Mouse (Mus musculus) liver, embryonic 15.5 days (tissue): ENCODE measurements at regions not wholly inside any gene's neighbourhood (a gene's known extent, or its start where the extent isn't known, plus 50 kb on each side); places are given as distances from the start of the nearest gene placed in this dataset.

Source experiments
- ATAC-seq: fragments of 200-750 bp; cut with Nextera tagmentation; 2 replicates; pipeline ENCODE4 v1.8.0; 2017; ENCODE audit warnings: moderate number of reproducible peaks, mild to moderate bottlenecking, moderate library complexity; ENCODE audit not compliant: insufficient read depth
- H3K27ac ChIP-seq: fragments of 300-500 bp; sonication (generic); replicated peaks from 2 replicates; pipeline ENCODE4 v1.5.1; 2015; ENCODE audit warnings: mild to moderate bottlenecking, inconsistent platforms
- H3K27me3 ChIP-seq: fragments of 300-500 bp; sonication (generic); 2 replicates; pipeline ENCODE4 v1.6.1; 2015; ENCODE audit warnings: mild to moderate bottlenecking, inconsistent platforms
- H3K36me3 ChIP-seq: fragments of 300-500 bp; sonication (generic); replicated peaks from 2 replicates; pipeline ENCODE4 v1.6.1; 2015; ENCODE audit warnings: moderate library complexity, mild to moderate bottlenecking, inconsistent platforms
- H3K4me1 ChIP-seq: fragments of 300-500 bp; sonication (generic); replicated peaks from 2 replicates; pipeline ENCODE4 v1.6.1; 2015; ENCODE audit warnings: inconsistent platforms
- H3K4me2 ChIP-seq: fragments of 300-500 bp; sonication (generic); 2 replicates; pipeline ENCODE4 v1.6.1; 2015; ENCODE audit warnings: moderate library complexity, mild to moderate bottlenecking, inconsistent platforms
- H3K4me3 ChIP-seq: fragments of 300-500 bp; sonication (generic); replicated peaks from 2 replicates; pipeline ENCODE4 v1.5.1; 2015; ENCODE audit warnings: mild to moderate bottlenecking, inconsistent platforms
- H3K9ac ChIP-seq: fragments of 300-500 bp; sonication (generic); 2 replicates; pipeline ENCODE4 v1.6.1; 2015; ENCODE audit warnings: moderate library complexity, mild to moderate bottlenecking, inconsistent platforms
- H3K9me3 ChIP-seq: fragments of 300-500 bp; sonication (generic); replicated peaks from 2 replicates; pipeline ENCODE4 v1.6.1; 2016; ENCODE audit warnings: inconsistent platforms
- WGBS: fragments of 180-500 bp; shearing (Covaris S2); methylation state at CpG from one replicate; pipeline ENCODE4 v1.1.7; 2015; ENCODE audit warnings: mixed read lengths; ENCODE audit not compliant: insufficient replicate concordance; 5-methylcytosine and 5-hydroxymethylcytosine counted together

DNA sequence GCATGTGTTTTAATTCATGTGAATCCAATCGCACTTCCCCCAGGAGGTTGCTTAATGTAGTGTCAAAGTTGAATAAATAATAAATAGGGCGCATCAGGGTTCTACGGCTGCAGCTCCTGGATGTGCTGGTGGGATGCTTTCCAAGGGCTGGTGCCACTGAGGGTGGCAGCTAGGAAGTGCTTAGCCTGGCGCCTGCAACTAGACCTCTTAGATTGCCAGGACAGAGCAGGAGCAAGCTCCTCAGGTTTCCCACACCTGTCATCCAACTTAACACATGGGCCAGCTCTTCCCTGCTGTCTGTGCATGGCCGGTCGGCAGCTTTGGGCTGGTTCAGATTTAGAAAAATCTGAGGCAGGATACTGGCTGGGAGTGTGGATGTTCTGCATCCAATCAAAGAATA lies 282.6 kb upstream of the Fam19a5 start:
- no peak overlapping the region for H3K4me3 ChIP-seq
- H3K9ac ChIP-seq = no peak overlapping the region
- no peaks in the 10 kb centered on the region for H3K4me1 ChIP-seq
- H3K4me2 ChIP-seq = no peak overlapping the region
- no peaks in the 10 kb centered on the region for H3K9me3 ChIP-seq
- ATAC-seq = no peak
- H3K27ac ChIP-seq = no peak overlapping the region
- H3K27me3 ChIP-seq = no peaks in the 10 kb centered on the region
- no peaks in the 10 kb centered on the region for H3K36me3 ChIP-seq
- 64% methylated on average over 6 of the region's 6 CpGs for WGBS

DNA sequence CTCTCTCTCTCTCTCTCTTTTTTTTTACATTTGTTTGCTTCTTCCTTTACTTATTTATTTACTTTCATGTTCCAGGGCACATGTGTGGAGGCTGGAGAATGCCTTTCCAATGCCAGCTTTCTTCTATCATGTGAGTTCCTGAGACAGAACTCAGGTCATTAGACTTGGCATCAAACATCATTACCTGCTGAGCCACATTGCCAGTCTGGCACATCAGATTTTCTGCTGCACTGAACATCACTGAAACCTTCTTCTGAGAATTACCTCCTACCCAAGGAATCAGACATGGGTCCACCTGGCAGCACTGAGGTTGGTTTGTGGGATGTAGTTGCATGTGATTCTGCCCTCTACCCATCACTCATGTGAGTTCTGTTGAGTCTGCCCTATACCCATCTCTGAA lies 279.2 kb upstream of the Fam19a5 start:
- no peak overlapping the region for H3K9ac ChIP-seq
- no peaks in the 10 kb centered on the region for H3K9me3 ChIP-seq
- no peak overlapping the region for H3K4me3 ChIP-seq
- H3K36me3 ChIP-seq = no peaks in the 10 kb centered on the region
- no peak overlapping the region for H3K4me2 ChIP-seq
- no peaks in the 10 kb centered on the region for H3K4me1 ChIP-seq
- no peak overlapping the region for H3K27ac ChIP-seq
- ATAC-seq = no peak
- H3K27me3 ChIP-seq = no peaks in the 10 kb centered on the region

DNA sequence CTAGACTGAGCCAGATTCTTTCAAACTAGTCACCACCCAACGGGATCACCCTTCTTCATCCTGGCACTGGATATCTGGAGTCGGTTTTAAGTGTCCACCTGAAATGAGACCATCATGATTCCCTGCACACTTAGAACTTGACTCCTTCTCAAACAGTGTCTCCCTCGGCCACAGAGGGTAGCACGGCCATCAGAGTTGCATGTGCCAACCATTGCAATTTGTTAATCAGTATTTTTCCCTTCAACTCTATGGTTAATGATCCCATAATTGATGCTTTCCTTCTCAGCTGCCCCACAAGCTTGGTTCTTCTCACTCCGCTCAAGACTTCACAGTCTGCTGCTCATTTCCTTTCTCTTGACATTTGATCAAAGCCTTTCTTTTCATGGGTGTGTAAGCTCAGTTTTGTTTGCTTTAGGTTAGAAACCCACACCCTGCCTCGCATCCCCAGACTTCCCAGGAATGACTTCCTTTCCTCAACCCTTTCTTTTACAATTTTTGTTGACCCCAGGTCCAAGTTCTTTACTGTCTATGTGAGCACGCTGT lies 253.0 kb upstream of the Fam19a5 start:
- WGBS = 50% methylated on average over 7 of the region's 7 CpGs

DNA sequence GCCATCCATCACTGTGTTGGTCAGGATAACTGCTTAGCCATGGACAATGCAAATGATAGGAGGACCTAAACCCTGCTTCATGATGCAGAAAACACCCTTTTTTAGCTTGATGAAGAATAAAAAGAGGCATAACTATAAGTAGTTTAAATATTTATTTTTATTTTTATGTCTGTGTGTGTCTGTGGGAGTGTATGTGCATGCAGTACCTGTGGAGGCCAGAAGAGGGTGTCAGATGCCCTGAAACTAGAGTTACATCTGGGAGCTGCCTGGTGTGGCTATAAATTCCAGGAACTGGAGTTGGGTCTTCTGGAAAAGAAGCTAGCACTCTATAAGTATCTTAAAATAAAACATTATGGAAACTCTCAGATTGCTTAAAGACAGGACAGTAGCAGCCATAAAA lies 224.2 kb upstream of the Fam19a5 start:
- Histone ChIP-seq H3K4me1 (no peaks in the 10 kb centered on the region), H3K4me2 (no peak overlapping the region), H3K27ac (no peak overlapping the region), H3K9ac (no peak overlapping the region), H3K27me3 (no peaks in the 10 kb centered on the region), H3K36me3 (no peaks in the 10 kb centered on the region), H3K9me3 (no peaks in the 10 kb centered on the region), H3K4me3 (no peak overlapping the region)
- ATAC-seq = no peak

More for the DNA sequence above, 253.0 kb upstream of the Fam19a5 start:
- no peak overlapping the region for H3K9ac ChIP-seq
- no peaks in the 10 kb centered on the region for H3K27me3 ChIP-seq
- no peak overlapping the region for H3K27ac ChIP-seq
- no peak overlapping the region for H3K4me2 ChIP-seq
- H3K9me3 ChIP-seq = no peaks in the 10 kb centered on the region
- H3K4me3 ChIP-seq = no peak overlapping the region
- no peak for ATAC-seq
- H3K36me3 ChIP-seq = no peaks in the 10 kb centered on the region
- no peaks in the 10 kb centered on the region for H3K4me1 ChIP-seq

DNA sequence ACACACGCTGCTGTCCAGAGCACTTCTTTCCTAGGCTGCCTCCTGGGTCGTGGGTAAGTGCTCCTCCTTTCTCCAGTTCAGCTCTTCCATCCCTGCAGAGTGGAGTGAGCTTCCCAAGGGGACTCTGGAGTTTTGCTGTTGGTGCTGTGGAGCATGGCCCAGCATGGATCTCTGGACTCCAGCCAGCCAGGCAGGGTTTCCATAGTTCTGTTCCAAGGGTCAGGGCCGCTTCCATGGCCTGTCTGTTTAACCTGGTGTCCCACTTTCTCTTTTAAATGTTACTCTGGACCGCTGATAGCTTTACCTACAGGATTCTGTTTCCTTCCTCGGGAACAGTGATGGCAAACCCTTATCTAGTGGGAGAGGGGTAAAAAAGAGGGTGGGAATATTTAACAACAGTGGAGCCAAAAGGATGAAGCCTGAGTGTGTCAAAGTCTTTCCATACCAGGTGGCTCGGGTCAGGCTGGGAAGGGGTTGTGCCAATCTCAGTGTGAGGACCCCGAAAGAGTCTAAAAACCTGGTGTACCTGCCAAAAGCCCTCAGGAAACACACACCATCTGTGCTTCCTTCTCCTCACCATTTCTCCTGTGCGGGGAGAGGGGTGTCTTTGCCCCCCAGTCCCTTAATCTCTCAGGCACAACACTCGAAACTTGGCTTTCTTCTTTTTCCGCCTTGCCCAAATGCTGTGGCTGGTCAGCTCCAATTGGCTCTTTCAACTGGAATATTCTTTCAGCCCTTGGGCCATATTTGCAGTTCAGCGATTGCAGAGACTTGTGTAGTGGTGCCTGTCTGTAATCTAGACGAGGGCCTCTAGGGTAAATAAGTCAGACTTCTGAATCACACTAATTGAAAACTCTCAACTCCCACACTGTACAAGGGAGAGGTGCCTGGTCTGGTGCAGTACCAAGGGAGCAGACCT lies 222.8 kb upstream of the Fam19a5 start:
- H3K9me3 ChIP-seq = no peaks in the 10 kb centered on the region
- no peaks in the 10 kb centered on the region for H3K27me3 ChIP-seq
- H3K4me2 ChIP-seq = no peak overlapping the region
- H3K36me3 ChIP-seq = no peaks in the 10 kb centered on the region
- ATAC-seq = no peak
- H3K4me1 ChIP-seq = no peaks in the 10 kb centered on the region
- H3K9ac ChIP-seq = no peak overlapping the region
- H3K27ac ChIP-seq = no peak overlapping the region
- no peak overlapping the region for H3K4me3 ChIP-seq
- 49% methylated on average over 12 of the region's 12 CpGs for WGBS

DNA sequence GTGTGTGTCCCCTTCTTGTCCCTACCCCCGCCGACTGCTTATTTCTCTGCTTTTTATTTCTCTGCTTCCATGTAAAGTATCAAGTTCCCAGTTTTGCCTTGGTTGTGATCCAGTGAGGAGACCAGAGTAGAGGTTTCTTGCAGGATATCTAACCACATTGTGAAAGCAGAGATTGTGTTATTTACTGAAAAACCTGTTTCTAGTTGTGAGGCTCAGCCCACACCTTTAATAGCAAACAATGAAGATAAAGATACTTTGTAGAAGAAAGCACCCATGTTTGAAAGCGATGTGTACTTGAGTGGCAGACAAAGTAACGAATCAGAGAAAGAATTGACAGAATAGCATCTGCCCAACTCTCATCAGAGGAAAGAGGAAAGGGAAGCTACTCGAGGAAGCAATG lies 218.7 kb upstream of the Fam19a5 start:
- H3K36me3 ChIP-seq = no peaks in the 10 kb centered on the region
- no peaks in the 10 kb centered on the region for H3K27me3 ChIP-seq
- no peak for ATAC-seq
- WGBS = 47% methylated on average over 5 of the region's 5 CpGs
- no peak overlapping the region for H3K9ac ChIP-seq
- no peak overlapping the region for H3K27ac ChIP-seq
- H3K4me2 ChIP-seq = no peak overlapping the region
- H3K9me3 ChIP-seq = no peaks in the 10 kb centered on the region
- no peak overlapping the region for H3K4me3 ChIP-seq
- H3K4me1 ChIP-seq = no peaks in the 10 kb centered on the region

DNA sequence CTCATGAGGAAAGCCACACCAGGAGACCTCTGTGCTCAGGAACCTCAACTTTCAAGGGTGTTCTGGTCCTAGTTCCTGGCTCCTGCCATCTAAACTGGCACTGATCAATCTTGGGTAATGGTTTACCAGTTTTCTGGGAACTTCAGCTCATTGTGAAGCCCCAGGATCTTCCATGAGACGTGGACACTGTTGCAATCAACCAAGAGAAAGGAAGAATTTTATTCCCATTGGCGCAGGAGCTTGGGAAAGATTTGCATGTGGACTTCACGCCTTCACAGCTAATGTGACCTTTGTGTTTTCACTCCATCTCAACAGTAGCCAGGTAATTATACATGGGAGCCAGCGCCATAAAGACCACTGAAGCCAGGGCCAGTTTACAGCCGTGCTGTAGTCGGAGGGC lies 217.8 kb upstream of the Fam19a5 start:
- Histone ChIP-seq H3K36me3 (no peaks in the 10 kb centered on the region), H3K9me3 (no peaks in the 10 kb centered on the region), H3K4me3 (no peak overlapping the region), H3K9ac (no peak overlapping the region), H3K4me1 (no peaks in the 10 kb centered on the region), H3K27me3 (no peaks in the 10 kb centered on the region), H3K4me2 (no peak overlapping the region), H3K27ac (no peak overlapping the region)
- no peak for ATAC-seq
- WGBS = 58% methylated on average over 6 of the region's 6 CpGs

DNA sequence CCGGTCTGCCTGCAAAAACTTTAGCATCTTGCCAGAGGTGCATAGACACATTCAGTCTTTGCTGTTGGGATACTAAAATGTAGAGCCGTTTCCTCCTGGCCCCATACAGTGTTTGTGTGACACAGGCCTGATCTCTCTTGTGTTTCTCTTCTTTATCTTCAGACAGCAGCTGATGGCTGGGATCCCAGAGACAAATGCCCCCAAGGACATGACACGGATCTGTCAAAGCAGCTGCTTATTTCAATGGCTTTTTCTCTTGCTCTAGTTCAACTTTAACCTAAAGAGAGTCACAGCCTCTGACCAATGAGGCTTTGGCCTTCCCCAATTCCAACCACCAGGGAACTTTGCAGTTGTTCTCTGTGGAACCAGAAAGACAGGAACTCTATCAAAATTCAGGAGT lies 211.7 kb upstream of the Fam19a5 start:
- Histone ChIP-seq H3K9ac (no peak overlapping the region), H3K36me3 (no peaks in the 10 kb centered on the region), H3K4me2 (no peak overlapping the region), H3K9me3 (no peaks in the 10 kb centered on the region), H3K27me3 (no peaks in the 10 kb centered on the region), H3K27ac (no peak overlapping the region), H3K4me3 (no peak overlapping the region), H3K4me1 (no peaks in the 10 kb centered on the region)
- 49% methylated on average over 3 of the region's 3 CpGs for WGBS
- ATAC-seq = no peak

DNA sequence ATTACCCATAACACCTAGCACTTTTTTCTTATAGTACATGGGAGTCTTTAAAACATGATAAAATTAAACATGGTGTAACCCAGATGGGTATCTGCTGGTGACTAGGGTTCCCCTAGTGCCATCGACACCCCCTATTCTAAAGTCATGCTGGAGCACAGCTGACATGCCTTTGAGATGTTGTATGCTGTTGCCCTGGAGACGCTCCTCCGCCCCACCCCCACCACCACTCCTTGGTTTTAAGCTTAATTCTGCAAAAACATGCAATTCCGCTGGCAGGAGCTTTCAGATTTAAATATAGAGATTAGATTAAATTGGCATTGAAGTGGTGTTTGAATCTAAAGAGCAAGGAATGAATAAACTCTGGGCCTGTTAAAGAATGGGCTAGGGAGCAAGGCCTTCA lies 210.6 kb upstream of the Fam19a5 start:
- Histone ChIP-seq H3K9me3 (no peaks in the 10 kb centered on the region), H3K27me3 (no peaks in the 10 kb centered on the region), H3K9ac (no peak overlapping the region), H3K36me3 (no peaks in the 10 kb centered on the region), H3K4me1 (no peaks in the 10 kb centered on the region), H3K27ac (no peak overlapping the region), H3K4me3 (no peak overlapping the region), H3K4me2 (no peak overlapping the region)
- WGBS = 59% methylated on average over 4 of the region's 4 CpGs
- no peak for ATAC-seq

DNA sequence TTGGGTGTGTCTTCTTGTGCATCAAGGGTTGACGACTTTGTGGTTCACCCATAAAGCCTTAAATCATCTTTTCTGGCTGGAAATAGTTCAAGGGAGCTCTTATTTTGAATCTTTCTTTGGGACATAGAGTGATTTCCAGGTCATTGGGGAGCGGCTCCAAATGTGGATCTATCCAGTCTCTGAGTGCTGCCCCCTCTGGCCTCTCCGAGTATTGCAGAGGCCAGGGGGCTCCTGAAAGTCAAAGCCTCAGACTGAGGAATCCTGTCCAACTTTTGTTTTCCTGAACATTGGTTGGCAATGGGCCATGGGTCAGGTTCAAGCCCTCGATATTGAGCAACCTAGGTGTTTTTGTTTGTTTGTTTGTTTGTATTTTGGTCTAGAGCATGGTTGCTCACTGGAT lies 209.7 kb upstream of the Fam19a5 start:
- 46% methylated on average over 4 of the region's 4 CpGs for WGBS
- Histone ChIP-seq H3K4me3 (no peak overlapping the region), H3K4me1 (no peaks in the 10 kb centered on the region), H3K36me3 (no peaks in the 10 kb centered on the region), H3K9me3 (no peaks in the 10 kb centered on the region), H3K27me3 (no peaks in the 10 kb centered on the region), H3K9ac (no peak overlapping the region), H3K27ac (no peak overlapping the region), H3K4me2 (no peak overlapping the region)
- ATAC-seq = no peak

DNA sequence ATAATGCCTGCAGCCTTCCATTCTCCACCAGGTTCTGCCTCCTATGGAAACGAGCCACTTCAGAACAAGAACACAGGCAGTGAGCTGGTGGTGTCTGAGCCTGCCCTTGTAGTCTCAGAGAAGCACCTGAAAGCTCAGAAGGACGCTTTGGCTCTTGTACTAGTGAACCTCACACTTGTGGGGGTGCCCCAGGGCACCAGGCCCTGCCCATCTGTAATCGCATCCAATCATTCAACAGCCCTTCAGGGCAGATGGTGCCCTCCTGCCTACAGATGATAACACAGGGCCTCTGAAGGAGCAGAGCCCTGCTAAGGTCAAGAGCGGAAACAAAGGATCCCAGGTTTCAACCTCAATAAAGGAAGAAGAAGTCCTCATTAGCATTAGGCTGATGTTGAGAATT lies 208.8 kb upstream of the Fam19a5 start:
- Histone ChIP-seq H3K4me2 (no peak overlapping the region), H3K27me3 (no peaks in the 10 kb centered on the region), H3K4me1 (no peaks in the 10 kb centered on the region), H3K36me3 (no peaks in the 10 kb centered on the region), H3K27ac (no peak overlapping the region), H3K9ac (no peak overlapping the region), H3K9me3 (no peaks in the 10 kb centered on the region), H3K4me3 (no peak overlapping the region)
- ATAC-seq = no peak
- 60% methylated on average over 4 of the region's 4 CpGs for WGBS

DNA sequence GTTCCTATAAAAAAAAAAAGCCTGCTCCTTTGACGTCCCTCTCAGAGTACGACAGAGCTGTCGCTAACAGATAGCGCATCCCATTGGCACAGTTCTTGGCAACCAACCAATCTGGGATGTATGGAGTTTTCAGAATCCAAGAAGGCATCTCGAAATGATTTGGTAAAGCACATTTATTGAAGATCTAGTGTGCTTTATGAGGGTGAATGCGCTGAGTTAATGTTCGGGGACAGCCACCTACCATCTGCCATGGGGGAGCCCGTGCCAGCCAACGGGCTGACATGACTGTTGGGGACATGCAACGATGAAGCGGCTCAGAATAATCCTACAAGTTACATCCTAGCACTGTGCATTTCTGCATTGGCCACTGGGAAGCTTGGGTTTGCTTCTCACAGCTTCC lies 208.4 kb upstream of the Fam19a5 start:
- Histone ChIP-seq H3K27me3 (no peaks in the 10 kb centered on the region), H3K9me3 (no peaks in the 10 kb centered on the region), H3K4me3 (no peak overlapping the region), H3K4me1 (no peaks in the 10 kb centered on the region), H3K9ac (no peak overlapping the region), H3K4me2 (no peak overlapping the region), H3K27ac (no peak overlapping the region), H3K36me3 (no peaks in the 10 kb centered on the region)
- 78% methylated on average over 11 of the region's 11 CpGs for WGBS
- no peak for ATAC-seq
